Mouse (Mus musculus) embryo, embryonic 11 days (tissue): ENCODE measurements around the gene Stard3nl.

ENCODE experiments used
- DNase-seq: peaks from one replicate; pipeline ENCODE4 v3.0.0-alpha.2; 2015

Gene Stard3nl

GRCm38 (mm10) chr13:19395688-19396354 lies at the start of gene Stard3nl:
Gene Stard3nl, minus strand, starts transcription at chr13:19395795.
- peak; percentile 97 for DNase-seq

DNA sequence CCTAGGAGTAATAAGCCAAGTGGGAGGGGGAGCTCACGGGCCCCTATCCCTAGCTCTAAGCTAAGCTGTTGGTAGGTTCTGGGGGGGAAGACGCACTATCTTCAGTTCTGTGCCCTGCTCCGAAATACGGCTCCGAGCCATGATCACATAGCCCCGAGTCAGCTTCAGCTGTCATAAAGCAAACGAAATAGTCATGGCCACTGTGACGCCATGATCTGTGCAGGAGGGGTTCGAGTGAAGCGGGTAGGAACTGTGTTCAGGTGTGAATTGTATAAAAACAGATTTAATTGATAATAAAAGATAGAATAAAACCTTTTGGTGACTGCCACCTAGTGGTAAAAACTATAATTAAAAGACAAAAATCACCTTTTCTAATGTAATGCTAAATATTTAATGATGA lies 42.4 kb upstream of the Stard3nl start:
- peak; percentile 2 for DNase-seq

- peak; percentile 2 for DNase-seq
Observed at GRCm38 (mm10) chr13:19429812-19430370, 34.3 kb upstream of the Stard3nl start.

DNA sequence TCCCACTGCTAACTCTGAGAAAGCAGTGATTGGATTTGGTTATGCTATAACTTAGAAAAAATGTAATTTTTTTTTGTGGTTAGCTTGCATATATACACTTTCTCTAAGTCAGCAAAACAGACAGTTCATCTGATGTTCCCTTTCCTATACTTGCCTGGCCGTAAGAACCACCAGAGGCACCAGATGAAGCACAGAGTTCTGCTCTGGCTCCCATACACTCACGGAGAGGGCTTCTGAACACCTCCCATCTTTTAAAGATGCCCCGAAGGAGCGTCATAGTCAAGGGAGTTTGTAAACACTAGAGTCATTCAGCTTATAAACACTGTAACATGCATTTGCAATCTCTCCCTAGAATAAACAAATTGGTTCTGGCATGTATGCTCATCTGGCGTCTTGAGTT lies 32.5 kb upstream of the Stard3nl start:
- no peak for DNase-seq

DNA sequence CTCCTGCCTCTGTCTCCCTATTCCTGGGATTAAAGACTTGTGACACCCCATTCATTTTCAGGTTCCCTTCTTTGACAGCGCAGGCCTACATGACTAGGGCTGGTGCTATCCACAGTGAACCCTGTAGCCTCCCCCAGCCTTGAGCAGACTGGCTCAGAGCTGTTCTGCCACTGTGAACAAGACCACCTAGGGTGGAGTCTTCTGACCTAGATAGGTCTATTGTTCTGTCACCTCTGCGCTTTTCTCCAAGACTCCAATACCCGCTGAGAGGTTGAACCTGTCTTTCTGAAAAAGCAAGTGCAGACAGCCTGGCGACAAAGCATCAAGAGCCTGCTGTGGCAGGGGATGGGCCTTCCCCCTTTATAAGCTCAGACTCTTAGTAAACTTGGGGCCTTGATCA lies 29.0 kb upstream of the Stard3nl start:
- no peak for DNase-seq

DNA sequence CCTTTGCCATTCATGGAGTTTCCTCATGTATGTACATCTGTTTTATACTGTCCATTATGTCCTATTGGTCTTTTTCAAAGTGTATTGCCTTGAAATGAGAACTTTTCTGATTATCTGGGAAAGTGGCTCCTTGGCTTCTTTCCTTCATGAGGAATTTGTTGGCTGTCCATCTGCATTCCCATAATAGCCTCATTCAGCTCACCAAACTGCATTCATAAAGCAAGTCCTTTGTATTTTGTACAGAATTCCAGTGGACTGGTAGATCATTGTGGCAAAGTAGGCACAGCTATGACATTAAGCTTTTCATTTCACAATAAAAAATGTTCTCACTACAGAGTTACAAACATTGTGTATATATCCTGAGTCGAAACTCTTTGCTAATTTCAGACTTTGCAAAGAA lies 26.9 kb upstream of the Stard3nl start:
- no peak for DNase-seq

DNA sequence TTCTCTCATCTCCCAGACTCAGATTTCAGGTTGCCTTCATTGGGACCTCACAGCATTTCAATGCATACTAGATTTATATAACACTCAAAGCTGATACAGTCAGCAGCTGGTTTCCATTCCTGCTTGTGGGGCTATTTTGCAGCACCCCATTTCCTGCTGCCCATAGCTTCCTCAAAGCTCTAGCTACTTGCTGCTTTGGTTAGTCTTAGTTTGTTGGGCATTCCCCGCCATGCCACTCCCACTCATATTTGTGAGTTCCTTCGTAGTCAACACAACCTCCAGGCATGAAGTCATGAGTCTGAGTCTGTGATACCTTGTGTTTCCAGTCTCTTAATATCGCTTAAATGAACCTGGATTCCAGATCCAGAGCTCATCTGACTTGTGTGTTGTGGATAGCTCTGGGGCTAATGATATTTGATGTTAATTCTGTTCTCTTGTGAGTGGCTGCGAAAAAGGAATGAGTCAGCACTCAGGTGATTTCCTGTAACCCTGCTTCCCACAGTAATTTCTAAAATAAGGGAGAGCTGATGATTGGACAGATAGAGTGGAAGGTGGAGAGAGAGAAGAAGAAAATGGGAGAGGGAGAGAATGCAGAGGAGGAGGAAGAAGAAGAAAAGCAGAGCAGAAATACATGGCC lies 22.4 kb upstream of the Stard3nl start:
- no peak for DNase-seq

DNA sequence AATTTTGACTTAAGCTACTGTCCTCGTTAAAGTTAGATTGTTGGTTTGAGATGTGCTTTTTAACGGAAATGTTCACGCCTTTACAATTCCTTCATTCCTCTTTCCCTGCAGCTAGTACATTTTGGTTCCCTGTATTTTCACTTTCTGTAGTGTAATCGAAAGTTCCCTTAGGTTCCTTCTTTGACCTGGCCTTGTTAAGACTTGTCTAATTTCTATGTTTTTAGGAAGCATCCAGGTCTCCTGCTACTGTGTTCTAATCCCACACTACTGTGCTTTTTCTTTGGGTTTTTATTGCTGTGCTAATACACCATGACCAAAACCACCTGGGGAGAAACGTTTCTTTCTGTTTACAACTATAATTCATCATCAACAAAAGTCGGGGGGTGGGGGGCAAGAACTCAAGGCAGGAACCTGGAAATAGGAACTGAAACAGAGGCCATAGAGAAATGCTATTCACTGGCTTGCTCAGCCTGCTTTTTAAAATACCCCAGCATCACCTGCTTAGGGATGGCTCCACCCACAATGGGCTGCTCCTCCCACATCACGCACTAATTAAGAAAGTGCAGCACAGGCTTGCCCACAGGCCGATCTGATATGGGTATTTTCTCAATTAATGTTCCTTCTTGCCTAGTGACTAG lies 20.4 kb upstream of the Stard3nl start:
- DNase-seq: no peak

DNA sequence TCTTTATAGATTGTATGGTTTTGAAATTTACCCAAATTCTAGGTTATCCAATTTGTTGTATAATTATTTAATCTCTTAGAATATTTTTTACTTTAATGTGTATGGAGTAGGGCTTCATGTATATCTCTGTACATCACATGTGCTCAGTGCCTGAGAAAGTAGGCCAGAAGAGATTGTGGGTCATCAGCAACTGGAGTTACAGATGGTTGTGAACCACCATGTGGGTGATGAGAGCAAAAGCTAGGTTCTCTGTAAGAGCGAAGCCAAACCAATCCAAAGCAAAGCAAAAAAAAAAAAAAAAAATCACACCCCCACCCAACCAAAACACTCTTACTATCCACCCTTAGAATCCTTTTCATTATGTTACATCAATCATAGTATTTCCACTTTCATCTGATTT lies 19.7 kb upstream of the Stard3nl start:
- DNase-seq: no peak

DNA sequence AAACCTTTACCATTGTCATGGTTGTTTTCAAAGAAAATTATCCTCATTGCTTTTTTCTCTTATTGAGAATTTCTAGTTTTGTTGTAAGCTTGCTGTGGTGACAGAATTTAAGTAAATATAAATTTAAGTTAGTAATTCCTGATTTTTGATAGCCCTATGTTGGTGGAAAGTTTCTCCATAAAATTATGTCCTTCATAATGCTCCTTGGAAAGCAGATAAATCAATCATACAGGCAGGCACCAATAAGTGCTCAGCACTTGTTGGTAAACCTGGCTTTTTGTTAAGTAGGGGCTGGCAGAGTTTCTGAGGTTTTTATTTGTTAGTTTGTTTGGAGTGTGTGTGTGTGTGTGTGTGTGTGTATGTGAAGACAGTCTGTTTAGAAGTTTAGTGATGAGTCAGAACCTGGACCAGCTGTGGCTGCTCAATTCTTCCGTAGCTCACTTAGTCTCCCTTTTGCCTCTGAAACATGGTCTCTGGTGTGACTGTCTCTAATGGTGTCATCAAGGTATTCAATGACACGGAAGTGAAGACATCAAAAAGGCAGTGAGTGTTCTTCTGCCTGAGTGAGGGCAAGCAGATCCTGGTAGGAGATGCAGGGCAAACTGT lies 16.8 kb upstream of the Stard3nl start:
- no peak for DNase-seq

GRCm38 (mm10) chr13:19411886-19412285 lies 16.3 kb upstream of the Stard3nl start:
- no peak for DNase-seq

DNA sequence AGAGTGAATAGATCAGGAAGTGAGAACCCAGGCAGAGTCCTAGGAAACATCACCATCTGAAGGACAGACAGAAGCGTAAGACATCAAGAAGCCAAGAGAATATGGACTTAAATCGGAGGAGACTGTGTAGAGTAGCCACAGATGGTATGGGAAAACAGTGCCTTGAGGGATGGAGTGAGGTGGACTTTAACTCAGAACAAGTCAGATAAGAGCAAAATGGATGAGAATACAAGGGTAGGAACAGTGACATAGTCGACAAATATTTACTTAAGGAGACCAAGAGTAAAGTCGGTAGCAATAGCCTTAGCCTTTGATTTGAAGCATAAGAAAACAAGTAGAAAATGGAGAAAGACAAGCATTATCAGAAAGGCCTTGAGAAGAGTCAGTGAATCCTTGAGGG lies 15.1 kb upstream of the Stard3nl start:
- no peak for DNase-seq

DNA sequence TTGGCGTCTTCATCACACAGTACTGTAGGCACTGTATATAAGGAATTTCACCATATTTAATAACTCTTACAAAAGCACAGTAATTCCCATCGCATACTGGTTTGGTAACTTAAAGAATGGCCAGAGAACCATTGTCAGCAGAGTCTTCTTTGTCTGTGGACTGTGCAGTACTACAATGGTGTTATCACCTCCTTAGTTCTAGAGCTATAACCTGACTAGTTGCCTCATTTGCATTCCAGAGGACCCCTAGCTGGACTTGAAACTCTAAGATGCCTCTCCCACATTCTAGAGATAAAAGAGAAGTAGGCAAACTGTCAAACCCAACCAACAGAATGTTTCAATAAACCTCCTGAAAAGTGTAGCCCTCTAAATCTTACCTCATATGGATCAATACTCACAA lies 12.4 kb upstream of the Stard3nl start:
- no peak for DNase-seq

GRCm38 (mm10) chr13:19404623-19405022 lies 9.0 kb upstream of the Stard3nl start:
- DNase-seq: no peak

GRCm38 (mm10) chr13:19394798-19395687 lies 552 bp downstream of the Stard3nl start:
- DNase-seq: no peak

DNA sequence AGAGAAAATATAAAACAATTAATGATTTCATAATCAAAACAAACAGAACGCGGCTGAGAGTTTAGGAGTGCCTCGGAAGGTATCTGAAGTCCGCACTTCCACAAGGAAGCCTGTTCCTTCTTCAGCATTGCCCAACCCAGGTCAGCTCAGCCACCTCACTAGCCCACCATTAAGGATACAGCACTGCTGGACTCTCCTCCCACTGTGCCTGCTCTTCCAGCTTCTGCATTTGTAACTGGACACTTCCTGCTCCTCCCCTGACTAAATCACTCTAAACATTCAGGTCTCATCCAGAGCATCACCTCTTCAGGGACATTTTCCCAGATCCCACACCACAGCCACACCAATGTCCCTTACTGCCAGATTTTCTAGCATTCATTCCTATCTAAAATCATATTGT lies 1.4 kb downstream of the Stard3nl start:
- DNase-seq: peak; percentile 47

GRCm38 (mm10) chr13:19393731-19394130 lies 1.9 kb downstream of the Stard3nl start:
- DNase-seq: no peak

DNA sequence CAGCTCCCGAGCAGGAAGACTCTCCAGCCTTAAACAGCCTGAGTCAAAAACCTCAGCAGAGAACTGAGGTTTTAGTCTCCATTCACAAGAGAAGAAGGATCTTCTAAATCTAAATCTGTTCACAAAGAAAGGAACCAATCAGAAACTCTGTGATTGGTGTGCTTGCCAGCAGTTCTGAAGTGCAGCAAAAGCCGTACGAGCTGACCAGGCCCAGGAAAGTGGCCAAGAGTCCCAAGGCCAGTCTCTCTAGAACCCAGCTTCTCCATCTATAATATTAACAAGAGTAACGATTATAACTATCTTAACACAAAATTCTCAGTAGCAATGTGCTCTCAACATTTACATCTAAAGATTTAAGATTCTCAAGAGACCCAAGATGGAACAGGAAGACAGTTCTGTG lies 4.0 kb downstream of the Stard3nl start:
- DNase-seq: no peak

- DNase-seq: no peak
Observed at GRCm38 (mm10) chr13:19390296-19390695, 5.3 kb downstream of the Stard3nl start.

- no peak for DNase-seq
Observed at GRCm38 (mm10) chr13:19389896-19390295, 5.7 kb downstream of the Stard3nl start.

DNA sequence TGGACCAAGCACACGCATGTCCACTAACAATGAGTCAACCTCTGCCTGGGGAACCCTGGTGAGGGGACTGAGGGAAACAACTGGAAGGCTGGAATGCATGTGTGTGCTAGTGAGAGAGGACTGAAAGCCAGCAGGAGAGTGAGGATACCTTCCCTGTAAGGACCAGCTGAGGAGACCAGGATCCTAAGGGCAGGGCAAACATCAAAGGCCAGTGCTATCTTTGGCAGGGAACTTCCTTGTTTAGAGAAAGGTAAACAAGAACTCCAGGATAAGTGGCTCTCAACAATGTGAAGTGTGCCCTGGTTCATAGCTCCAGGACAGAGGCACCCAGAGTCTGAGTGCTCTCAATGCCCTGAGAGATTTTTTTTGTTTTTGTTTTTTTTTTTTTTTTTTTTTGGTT lies 6.2 kb downstream of the Stard3nl start:
- no peak for DNase-seq

DNA sequence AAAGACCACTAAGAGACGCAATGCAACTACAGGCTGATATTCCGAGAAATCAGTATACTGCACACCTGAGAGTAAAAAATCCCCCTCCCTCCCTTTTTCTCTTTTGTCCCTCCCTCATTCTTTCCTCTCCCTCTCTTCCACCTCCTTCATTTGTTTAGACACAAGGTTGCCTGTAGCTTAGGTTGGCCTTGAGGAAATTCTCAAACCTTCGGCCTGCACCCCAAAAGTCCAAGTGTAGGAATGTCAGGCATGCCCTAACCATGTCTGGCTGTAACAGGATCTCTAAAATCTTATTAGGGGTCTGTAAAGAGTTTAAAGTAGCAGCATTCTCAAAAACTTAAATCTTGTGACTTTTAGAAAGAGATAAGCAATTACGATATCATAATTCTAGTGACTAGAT lies 10.4 kb downstream of the Stard3nl start:
- no peak for DNase-seq
